Mouse (Mus musculus) gonadal fat pad, adult 2 months (tissue): ENCODE data around the gene Tbc1d9. TPM values are rescaled to one million over a fixed set of nuclear protein-coding genes. Genes with fewer than 3 reads are reported as not detected.
"Not testable (repeated sequence)": the region's sequence is repeated elsewhere in the genome, so short reads cannot be mapped to it uniquely, and the experiment has no call there.

Experiments
- DNase-seq: peaks from one replicate; pipeline ENCODE4 v3.0.0-alpha.2; 2012; ENCODE audit warnings: low read depth
- polyA plus RNA-seq: library from polyadenylated mRNA; depleted of rRNA; stranded (reverse); fragments of >200 nt; gene quantifications from 2 replicates; pipeline ENCODE4 v1.2.3, GENCODE M21; 2012

Gene Tbc1d9
- polyA plus RNA-seq, 1 experiment = 27.1 TPM

DNA sequence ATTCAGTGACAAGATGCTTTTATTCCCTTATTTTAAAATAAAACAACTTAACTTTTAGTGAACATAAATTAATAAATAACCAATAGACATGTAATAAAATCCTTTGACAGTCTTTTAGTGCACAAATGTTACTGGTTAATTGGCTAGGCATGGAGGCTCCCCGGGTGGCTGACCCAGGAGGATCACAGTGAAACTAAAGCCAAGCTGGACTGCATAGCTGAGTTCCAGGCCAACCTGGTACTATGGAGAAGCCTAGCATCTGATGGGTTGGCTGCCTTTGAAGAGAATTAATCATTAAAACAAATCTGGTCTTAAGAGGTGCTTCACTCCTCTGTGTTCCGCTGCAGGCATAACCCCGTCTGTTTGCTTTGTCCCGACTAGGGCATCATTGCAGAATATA, 67.9 kb downstream of the Tbc1d9 start:
- DNase-seq = no peak

DNA sequence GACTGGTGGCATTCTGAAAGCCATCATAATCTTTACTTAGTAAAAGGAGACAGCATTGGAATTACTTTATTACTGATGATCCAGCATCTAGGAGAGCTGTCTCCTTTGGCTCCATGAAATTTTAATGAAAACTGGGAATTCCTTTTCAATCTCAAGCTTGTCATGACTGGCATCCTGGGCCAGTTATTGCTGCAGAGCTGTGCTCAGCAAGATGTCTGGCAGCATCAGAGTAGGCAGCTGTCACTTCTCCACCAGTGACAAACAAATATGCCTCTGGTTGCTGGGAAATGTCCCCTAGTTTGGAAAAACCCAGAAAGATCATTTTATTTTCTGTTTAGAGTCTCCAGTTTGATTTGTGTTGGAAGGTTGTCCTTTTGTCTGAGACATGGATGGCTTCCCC, 74.2 kb downstream of the Tbc1d9 start:
- no peak for DNase-seq

DNA sequence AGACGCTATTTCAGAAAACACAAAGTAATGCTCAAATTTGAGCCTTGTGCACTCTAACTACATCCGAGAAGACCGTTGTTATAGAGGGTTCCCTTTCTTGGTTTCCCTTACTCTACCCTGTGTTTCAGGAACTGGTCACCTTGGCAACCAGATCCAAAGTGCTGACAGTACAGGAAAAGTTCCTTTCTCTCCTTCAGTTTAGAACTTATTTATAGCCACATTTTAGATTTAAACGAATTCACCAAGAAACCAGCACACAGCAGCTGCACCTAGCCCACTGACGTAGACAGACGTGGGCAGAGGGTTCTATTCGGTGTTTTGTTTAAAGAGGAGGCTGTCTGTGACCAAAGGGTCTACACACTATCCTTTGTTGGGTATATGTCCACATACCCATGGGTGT, 79.0 kb downstream of the Tbc1d9 start:
- DNase-seq = no peak

DNA sequence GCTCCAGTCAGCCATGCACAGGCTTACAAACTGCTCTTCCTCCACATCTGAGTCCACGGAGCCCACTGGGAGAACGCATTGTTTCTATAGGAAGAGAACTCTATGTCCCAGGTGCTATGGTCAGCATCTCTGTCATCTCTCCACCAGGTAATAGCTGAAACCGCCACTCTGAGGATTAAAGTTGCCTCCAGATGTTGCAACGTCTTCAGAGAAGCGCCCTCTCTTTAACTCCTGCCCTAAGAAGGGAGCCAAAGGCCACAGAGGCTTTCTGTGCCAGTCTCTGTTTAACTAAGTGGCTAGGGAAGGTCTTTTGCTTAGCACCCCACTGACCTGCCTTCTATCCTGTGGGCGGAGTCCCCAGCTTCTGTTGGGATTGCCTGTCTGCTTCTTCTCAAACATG, 85.7 kb downstream of the Tbc1d9 start:
- peak; percentile 71 for DNase-seq

DNA sequence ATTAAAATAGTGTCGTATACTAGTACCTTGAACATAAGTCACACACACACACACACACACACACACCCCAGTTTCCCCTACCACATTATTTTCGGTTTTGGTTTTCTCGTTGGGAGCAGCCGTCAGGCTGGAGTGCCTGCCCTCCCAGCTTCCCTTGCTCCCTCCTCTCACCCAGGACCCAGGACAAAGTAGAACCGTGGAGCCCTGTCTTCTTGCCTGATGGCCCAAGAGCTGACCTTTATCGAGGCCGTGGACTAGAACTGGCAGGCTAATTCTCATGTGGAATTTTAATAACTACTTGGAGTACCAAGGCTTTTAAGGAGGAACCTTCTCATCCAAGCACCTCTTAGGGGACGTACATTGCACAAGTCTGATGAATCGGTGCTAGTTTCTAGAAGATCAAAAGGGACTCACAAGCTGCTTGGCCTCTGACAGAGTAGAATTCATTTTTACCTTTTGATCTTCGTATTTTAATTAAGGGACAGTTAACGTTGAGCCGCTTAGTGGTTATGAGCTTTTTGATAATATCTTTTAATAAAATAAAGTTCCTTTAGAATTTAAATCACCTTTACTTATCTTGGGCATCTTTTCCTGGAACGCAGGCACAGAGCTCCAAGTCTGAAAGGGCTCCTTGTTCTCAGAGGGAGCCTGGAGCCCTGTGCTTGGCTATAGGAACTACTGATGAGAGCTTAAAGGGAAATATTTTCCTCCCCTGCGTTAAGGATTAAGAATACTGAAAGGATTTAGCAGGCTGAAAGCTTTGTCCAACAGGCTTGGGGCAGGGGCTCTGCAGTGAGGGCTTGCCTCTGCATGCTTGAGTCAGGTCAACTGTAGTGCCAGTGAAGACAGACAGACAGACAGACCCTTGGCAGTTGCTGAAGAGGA, 86.5 kb downstream of the Tbc1d9 start:
- DNase-seq = peak; percentile 91

DNA sequence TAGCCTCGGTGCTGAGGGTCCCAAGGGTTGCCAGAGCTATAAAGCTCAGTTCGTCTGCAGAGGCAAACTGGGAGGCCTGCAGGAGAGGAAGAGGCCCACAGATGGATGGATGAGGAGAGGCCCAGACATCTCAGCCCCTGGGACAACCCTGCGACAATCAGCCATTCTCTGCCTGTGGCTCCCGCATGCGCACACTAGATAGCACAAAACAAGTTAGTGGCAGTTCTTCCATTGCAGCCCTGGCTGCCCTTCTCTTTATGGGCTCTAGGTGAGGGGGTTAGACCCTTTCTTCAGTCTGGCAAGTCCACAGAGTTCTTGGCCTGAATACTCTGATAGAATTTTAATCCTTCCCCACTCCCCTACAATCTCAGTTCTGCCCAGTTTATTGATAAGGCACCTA, 87.6 kb downstream of the Tbc1d9 start:
- no peak for DNase-seq

DNA sequence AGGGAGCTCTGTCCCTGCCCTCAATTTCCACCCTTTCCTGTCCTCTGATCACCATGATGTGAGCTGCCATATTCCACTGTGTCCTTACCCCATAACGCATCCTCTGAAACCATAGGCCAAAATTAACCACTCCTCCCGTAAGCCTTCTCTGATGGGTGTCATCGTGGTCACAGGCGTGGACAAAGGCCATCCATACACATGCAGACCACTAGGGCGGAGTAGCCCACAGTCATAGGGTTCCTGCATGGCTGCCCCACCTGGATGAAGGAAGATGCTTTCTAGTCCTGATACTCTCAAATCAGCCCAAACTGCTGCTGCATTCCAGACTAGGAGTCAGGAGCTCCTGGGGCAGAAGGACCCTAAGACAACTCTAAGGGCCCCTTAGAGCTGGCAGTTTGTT, 92.5 kb downstream of the Tbc1d9 start:
- no peak for DNase-seq

DNA sequence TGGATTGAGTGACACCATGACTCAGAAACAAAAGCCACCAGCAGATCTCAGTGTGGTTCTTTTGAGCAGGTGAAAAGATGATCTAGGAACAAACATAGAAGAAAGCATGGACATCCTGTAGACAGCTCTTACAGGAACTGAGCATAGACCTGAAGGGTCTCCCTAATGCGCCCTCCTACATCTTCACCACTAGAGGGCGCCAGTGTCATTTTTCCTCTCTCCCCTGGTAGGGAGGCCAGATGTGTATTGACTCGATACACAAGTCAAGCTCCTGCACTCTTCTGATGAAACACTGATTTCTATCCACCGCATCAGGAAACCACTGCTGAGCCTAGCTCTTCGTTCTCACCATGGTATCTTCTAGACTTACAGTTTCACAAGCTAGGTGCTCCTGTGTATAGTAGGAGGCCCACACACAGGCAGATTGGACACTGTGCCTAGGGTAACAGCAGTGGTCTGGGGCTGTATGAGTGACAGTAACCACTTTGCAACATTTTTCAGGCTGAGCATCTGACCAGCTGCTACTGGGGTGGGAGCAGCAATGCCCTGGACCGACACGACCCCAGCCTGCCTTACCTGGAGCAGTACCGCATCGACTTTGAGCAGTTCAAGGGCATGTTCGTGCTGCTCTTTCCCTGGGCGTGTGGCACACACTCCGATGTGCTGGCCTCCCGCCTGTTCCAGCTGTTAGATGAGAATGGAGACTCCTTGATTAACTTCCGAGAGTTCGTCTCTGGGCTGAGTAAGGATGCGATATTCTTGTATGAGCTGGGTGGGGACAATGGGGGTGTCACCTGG, 95.5 kb downstream of the Tbc1d9 start:
- no peak for DNase-seq

DNA sequence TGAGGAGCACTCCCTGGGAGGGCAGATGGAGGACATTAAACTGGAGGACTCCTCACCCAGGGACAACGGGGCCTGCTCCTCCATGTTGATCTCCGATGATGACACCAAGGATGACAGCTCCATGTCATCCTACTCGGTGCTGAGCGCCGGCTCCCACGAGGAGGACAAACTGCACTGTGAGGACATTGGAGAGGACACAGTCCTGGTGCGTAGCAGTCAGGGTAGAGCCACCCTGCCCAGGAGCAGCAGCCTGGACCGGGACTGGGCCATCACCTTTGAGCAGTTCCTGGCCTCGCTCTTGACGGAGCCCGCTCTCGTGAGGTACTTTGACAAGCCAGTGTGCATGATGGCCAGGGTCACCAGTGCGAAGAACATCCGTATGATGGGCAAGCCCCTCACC, 106.0 kb downstream of the Tbc1d9 start:
- no peak for DNase-seq

DNA sequence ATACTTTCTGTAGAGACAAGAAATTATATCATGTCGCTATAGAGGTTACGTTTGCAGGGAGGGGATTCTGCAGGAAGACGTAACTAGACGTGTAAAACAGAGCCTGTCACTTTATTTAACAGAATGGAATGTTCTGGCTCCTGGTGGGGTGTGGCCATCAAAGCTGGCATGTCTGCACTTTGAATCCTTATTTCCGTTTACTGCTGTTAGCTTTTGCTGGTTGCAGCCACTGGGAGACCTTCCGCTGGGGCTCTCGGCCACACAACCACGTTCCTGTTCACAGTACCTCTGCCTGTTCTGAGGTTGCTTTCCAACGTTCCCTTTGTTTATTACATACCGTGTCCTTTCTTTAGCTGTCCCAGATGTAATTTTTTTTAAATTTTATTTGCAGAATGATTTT, 107.3 kb downstream of the Tbc1d9 start:
- no peak for DNase-seq

DNA sequence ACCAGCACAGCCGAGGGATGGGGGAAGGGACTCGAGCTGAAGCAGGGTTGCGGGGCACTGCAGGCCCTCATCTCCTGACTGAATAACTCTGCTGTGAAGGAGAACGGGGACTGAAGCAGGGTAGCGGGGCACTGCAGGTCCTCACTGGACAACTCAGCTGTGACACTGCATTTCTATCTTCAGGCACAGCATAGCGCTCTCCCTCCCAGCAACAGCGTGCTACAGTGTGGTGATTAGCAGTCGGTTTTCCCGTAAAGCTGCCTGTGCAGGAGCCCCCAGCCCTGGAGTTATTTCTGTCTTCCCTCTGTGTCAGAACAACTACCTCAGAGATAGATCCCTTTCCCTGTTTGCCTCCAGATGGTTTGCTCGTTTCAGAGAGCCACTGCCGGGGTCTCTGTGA, 109.3 kb downstream of the Tbc1d9 start:
- no peak for DNase-seq

DNA sequence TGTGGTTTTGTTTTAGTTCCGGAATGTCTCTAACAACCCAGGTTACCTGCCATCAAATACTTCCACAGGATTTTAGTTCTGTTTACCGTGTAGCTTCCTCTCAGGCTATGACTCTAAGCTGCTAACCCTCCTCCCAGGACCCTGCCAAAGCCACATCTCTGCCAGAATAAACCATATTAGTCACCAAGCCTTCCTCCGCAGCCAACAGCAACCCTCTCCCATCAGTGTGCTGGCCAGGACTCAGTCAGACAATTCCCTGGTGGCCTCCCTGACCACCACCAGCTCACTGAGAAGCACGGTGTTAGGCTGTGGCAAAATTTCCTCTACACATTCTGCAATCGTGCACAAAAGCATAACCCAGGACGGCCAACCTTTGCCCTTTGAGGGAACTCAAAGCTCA, 113.3 kb downstream of the Tbc1d9 start:
- no peak for DNase-seq

DNA sequence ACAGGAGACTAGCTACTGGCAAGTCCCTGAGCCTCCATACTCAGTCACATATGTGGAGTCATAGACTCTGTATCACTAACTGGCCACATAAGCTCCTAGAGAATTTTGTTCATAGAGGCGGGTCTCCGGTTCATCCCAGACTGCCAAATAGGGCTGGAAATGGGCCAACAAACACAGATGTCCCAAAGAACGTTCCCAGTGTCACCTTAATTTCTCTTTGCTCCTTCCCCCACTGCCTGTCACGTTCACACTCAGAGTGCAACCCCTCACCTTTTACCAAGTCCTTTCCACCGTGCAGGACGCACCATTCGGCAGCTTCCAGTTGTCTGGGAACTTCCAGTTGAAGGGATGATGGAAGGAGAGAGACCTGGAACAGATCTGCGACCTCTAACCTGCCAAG, 120.2 kb downstream of the Tbc1d9 start:
- DNase-seq = no peak

DNA sequence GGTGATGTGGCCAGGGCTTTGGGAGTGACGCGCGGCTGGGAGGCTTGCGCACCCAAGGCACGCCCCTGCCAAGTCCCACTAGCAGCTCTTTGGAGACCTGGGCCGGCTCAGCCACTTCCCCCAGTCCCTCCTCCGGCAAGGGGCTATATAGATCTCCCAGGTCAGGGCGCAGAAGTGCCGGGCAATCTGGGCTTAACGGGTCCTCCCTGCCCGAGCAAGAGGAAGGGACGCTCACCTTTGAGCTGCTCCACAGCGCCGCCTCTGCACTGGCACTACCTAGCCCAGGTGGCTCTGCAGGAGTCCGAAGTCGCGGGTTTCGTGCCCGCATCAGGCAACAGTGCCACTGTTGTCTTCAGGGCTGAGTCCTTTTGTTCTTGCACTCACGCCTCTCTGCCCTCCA, 125.0 kb downstream of the Tbc1d9 start, which contains the start of gene Ucp1:
Ucp1 (plus strand) TSS at position 177 of the 400 bp plus-strand sequence.
- DNase-seq = no peak

DNA sequence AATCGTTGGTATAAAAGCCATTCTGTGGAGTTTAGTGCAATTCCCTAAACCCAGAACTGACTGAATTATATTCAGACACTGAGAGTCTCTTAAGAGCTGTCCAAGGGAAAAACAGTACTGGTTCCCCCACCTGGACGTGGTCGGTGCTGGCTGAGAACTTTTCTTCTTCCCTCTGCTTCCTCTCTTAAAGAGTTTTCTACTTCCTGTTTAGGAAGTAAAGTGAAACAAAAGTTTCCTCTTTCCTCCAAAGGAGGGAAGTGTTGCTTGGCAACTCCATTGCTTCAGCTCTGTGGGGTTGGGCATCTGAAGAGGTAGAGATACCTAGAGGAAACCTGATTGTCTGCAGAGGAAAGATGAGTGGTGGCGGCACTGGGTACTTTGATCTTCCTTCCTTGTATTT, 132.2 kb downstream of the Tbc1d9 start:
- DNase-seq = no peak

DNA sequence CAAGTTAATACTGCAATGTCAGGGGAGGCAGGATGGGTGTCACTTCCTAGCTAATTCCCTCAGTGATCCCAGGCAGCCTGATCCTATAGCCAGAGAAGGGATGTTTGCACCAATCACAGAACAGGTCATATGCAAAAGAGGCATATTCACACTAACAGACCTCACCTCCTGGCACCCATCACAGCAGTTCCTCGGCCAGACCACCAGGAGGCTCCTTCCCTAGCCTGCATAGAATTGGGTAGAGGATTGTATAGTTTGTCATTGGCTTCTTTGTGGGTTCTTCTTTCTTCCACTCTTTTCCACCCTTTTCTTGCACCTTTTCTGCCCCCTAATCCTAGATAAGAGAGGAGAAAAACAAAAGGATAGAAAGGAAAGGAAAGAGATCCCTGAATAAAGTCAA, 135.0 kb downstream of the Tbc1d9 start:
- DNase-seq = no peak

DNA sequence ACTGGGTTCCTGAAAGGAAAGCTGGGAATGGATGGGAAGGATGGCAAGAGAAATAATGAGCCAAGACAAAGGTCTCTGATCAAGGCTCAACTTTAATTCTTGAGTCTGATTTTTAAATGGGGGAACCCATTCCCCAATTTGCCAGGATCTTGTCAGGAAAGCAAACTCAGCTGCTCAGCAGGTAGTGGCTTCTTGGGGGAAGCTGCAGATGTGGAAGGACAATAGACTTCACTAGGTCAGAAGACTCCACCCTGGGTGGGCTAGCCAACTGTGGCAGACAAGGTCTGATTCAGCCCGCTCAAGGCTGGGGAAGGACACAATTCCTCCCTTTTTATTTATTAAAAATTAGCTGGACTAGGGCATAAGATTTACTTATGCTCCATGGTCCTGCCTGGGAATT, 139.8 kb downstream of the Tbc1d9 start:
- no peak for DNase-seq

DNA sequence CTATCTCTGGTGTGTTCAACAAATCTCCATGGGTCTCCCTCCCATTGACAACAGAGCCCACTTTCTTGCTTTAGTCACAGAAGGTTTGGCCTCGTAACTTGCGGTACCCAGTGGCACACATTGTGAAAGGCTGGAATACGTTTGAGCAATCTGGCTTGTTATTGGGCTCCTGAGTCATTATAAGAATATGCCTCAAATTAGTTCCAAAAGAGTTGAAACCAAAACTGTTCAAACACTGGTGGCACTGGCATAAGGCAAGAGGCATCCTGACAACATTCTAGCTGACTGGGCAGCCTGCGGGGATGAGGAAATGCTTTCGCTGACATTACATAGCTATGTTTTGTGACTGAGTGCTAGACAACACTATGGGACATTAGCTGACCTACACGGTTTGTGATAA, 144.7 kb downstream of the Tbc1d9 start:
- DNase-seq = no peak

DNA sequence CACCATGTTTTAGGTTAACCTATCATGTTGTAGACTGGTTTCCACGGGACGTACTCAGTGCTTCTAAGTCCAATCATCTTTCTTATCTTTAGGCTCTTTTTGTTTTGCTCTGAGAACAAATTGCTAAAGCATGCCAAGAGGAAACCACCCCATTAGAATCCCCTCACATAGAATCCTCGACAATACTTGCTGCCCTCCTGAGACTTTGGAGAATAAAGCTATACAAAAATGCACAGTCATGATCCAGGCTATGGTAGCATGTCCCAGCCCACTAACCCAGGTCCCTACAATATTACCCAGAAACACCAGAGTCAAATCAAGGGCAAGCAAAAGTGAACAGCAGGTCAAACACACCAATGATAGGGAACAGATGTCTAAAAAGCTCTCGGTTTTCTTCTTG, 149.9 kb downstream of the Tbc1d9 start:
- not testable (repeated sequence) for DNase-seq

DNA sequence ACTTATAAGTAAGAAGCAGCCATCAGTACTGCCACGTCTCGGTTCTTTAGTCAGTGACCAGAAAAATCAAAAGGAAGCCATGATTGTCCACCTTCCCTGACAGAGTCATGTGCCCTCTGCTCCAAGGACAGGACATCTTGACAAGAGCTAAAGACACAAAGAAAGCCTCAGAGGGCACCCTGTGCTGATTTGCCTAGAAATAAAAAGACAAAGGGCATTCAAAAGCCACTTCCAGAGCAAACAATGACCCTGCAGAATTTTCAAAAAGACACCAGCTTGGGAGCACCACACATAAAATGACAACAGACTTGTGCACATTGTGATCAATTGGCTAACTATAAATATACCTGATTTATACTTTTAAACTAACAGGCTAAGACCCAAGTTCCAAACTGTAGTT, 150.5 kb downstream of the Tbc1d9 start:
- DNase-seq = no peak

DNA sequence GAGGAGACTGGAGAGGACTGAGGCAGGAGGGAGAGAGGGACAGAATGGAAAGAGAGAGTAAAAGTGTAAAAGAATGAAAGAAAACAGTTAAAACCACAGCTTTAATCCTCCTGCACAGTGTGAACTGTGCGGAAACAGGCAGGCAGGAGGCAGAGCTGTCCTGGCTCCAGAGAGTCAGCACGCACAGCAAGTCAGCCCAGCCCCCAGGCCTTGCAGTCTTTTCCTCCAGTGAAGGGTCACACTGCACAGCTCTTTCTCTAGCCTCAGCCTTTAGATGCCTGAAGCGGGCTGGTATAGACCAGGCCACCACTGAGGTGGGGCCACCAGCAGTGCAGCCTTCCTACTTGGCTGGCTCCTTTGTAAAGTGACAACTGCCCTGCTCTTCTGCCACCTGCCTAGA, 155.4 kb downstream of the Tbc1d9 start:
- DNase-seq = no peak

DNA sequence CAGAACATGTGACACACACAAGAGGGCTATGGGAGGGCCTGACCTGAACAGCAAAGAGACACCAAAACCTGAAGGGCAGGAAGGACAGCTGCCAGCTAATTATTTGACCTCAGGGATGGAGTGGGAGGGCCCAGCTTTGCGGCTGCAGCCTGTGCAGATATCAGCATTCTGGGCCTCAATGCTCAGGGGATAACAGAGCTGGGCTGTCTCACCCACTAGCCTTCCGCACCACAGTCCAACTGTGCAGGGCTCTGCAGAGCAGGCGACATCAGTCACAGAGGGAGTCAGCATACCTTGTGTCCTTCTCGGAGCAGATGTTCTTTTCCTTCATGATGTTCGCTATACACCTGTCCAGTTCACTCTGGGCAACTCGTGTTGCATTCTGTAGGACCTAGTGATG, 157.2 kb downstream of the Tbc1d9 start:
- DNase-seq = no peak
